Mouse (Mus musculus) heart, adult 2 months (tissue): ENCODE data around the gene Ggct.

Source experiments
- CTCF ChIP-seq: fragments of 200-600 bp; IDR thresholded peaks from 2 replicates; pipeline ENCODE4 v1.8.1; 2022; ENCODE audit warnings: antibody characterized with exemption, mild to moderate bottlenecking, moderate library complexity
- EP300 ChIP-seq: fragments of 200-500 bp; IDR thresholded peaks from 2 replicates; pipeline ENCODE4 v1.6.1; 2011; ENCODE audit warnings: low read depth, low read length, control low read depth; ENCODE audit not compliant: insufficient read depth

DNA sequence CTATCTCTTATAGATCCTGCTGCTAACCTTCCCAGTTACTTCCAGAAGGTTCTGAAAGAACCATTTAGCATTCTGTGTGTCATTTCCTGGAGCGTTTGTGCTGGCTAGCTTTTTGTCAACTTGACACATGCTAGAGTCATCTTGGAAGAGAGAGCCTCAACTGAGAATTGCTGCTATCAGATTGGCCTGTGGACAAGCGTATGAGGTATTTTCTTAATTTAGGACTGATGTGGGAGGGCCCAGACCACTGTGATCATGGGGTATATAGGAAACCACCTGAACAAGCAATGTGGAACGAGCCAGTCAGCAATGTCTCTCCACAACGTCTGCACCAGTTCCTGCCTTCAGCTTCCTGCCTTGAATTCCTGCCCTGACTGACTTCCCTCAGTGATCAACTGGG lies 10.8 kb upstream of the Ggct start:
- TF ChIP-seq EP300 (0 out of 2 replicates have a peak, but pooled peaks have one; percentile 13), CTCF (no peak)
